Mouse (Mus musculus): ENCODE data around the gene Zbtb8a. TPM values are rescaled to one million over a fixed set of nuclear protein-coding genes. Genes with fewer than 3 reads are reported as not detected.

The Zbtb8a gene
- polyA plus RNA-seq, 1 experiment from 2014 or later = 15.8 TPM

DNA sequence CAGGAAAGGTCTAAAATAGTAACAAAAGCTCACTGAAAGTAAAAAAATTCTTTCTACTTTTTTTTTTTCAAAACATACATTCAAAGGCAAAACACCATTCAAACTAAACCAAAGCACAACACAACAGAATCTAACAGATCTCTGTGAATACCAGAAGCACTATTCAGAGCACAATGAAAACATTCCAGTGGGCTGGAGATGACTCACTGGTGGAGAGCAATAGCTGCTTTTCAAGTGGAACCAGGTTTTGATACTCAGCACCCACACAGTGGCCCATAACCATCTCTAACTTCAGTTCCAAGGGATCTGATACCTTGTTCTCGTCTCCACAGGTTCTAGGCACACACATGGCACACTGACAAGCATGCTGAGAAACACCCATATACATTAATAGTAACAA is 53.2 kb downstream of the Zbtb8a start:
- Histone ChIP-seq H3K4me3 (no peak overlapping the region), H3K4me1 (0 out of 2 replicates have a peak, but pooled peaks cover 2% of the 10 kb centered on the region), H3K27me3 (no peaks in the 10 kb centered on the region), H3K36me3 (peaks cover 82% of the 10 kb centered on the region), H3K9ac (no peak overlapping the region), H3K4me2 (no peak overlapping the region), H3K9me3 (no peaks in the 10 kb centered on the region), H3K27ac (no peak overlapping the region)
- 69% methylated on average over 1 of the region's 1 CpGs for WGBS
- ATAC-seq (ENCODE audit: insufficient number of reproducible peaks, low FRiP score, low TSS enrichment, low read depth) = no peak

DNA sequence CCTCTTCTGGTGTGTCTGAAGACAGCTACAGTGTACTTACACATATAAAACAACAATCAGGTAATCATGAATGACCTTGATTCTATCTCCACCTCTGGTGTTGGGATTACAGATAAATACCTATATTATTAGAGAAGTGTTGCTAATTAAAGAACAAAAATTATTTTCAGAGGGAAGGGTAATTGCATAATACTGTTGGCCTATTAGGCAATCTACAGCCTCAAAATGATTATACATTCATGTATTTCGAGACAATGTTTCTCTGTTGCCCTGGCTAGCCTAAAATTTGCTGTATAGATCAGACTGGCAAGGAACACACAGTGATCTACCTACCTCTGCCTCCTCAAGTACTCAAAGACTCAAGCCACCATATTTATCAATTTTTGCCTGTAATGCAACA is 54.4 kb downstream of the Zbtb8a start:
- Histone ChIP-seq H3K27ac (no peak overlapping the region), H3K4me3 (no peak overlapping the region), H3K9me3 (no peaks in the 10 kb centered on the region), H3K9ac (no peak overlapping the region), H3K27me3 (no peaks in the 10 kb centered on the region), H3K36me3 (peaks cover 80% of the 10 kb centered on the region), H3K4me2 (no peak overlapping the region), H3K4me1 (0 out of 2 replicates have a peak, but pooled peaks cover 2% of the 10 kb centered on the region)
- no peak for ATAC-seq (ENCODE audit: insufficient number of reproducible peaks, low FRiP score, low TSS enrichment, low read depth)
- 85% methylated on average over 1 of the region's 1 CpGs for WGBS

DNA sequence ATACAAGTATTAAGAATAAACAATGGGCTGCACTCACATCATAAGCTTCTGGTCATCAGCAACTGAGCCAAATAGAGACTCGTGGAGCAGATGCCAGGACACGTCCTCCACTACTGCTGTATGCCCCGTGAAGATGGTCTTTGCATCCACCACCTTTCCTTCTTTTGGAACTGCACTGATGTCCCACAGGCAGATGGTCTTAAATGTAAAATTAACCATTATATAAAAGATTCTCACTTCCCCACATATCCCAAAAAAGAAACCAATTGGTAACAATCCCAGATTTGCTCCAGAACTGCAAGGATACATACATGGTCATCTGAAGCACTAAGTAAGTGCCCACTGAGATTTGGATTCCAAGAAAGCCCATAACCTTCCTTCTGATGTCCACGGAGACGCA is 55.9 kb downstream of the Zbtb8a start:
- Histone ChIP-seq H3K27me3 (no peaks in the 10 kb centered on the region), H3K9me3 (no peaks in the 10 kb centered on the region), H3K9ac (no peak overlapping the region), H3K36me3 (peaks cover 80% of the 10 kb centered on the region), H3K4me3 (no peak overlapping the region), H3K4me1 (0 out of 2 replicates have a peak, but pooled peaks cover 2% of the 10 kb centered on the region), H3K4me2 (no peak overlapping the region), H3K27ac (no peak overlapping the region)
- WGBS = 92% methylated on average over 5 of the region's 5 CpGs
- no peak for ATAC-seq (ENCODE audit: insufficient number of reproducible peaks, low FRiP score, low TSS enrichment, low read depth)

DNA sequence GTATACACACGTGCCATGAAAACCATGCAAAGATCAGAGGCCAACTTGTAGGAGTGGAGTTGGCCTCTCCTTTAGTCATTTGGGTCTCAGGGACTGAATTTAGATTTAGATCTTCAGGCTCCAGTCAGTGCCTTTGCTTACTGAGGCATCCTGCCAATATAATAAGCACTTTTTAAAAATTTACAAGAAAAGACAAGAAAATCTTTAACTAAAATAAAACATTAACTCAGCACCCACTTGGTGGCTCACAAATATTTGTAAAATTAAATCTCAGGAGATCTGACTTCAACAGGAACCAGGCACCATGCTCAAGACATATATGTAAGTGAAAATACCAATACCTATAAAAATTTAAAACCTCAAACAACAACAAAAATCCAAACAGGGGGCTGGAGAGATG is 57.0 kb downstream of the Zbtb8a start:
- Histone ChIP-seq H3K4me1 (no peaks in the 10 kb centered on the region), H3K4me2 (no peak overlapping the region), H3K27ac (no peak overlapping the region), H3K9me3 (no peaks in the 10 kb centered on the region), H3K9ac (no peak overlapping the region), H3K27me3 (no peaks in the 10 kb centered on the region), H3K36me3 (peaks cover 81% of the 10 kb centered on the region), H3K4me3 (no peak overlapping the region)
- 93% methylated on average over 1 of the region's 1 CpGs for WGBS
- no peak for ATAC-seq (ENCODE audit: insufficient number of reproducible peaks, low FRiP score, low TSS enrichment, low read depth)

DNA sequence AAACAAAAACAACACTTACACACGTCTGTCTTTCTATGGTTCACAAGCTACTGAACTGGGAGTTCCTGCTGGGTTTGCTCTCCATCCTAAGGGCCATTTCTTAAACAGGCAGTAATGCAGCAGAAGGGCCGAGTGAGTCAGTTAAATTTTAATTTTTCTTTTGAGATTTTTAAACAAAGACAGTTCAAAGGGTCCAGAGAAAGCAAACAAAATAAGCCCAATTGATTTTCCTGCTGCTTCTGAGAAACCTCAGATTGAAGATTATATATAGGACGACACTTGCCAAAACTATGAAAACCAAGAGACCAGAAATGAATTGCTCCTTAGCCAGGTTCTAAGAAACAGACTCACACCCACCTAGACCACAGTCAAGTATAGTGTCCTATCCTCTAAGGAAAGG is 64.0 kb downstream of the Zbtb8a start:
- no peak overlapping the region for H3K27ac ChIP-seq
- H3K4me3 ChIP-seq = no peak overlapping the region
- H3K27me3 ChIP-seq = no peaks in the 10 kb centered on the region
- H3K9me3 ChIP-seq = no peaks in the 10 kb centered on the region
- WGBS = 81% methylated on average over 3 of the region's 3 CpGs
- peaks cover 89% of the 10 kb centered on the region for H3K36me3 ChIP-seq
- no peak for ATAC-seq (ENCODE audit: insufficient number of reproducible peaks, low FRiP score, low TSS enrichment, low read depth)
- no peak overlapping the region for H3K4me2 ChIP-seq
- no peaks in the 10 kb centered on the region for H3K4me1 ChIP-seq
- no peak overlapping the region for H3K9ac ChIP-seq

DNA sequence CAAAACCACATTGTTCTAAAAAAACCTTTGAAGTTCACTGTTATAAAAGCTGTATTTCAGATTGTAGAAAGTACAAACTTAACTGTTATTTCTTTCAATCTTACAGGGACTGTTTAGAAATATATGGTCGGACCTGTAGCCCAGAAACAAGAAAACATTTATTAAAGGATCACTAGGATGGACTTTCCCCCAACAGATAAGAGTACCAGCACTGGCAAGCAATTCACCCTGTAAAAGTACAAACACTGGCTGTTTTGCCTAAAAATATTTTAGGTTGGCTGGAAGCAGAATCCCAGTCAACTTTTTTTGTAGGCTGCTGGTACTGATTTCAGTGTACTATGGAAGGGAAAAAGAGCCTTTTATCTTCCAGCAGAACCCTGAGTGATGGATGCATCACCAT is 70.0 kb downstream of the Zbtb8a start:
- no peaks in the 10 kb centered on the region for H3K9me3 ChIP-seq
- H3K4me1 ChIP-seq = no peaks in the 10 kb centered on the region
- peaks cover 66% of the 10 kb centered on the region for H3K36me3 ChIP-seq
- no peak for ATAC-seq (ENCODE audit: insufficient number of reproducible peaks, low FRiP score, low TSS enrichment, low read depth)
- H3K27me3 ChIP-seq = no peaks in the 10 kb centered on the region
- no peak overlapping the region for H3K9ac ChIP-seq
- WGBS = 90% methylated on average over 1 of the region's 1 CpGs
- H3K27ac ChIP-seq = no peak overlapping the region
- H3K4me2 ChIP-seq = no peak overlapping the region
- H3K4me3 ChIP-seq = no peak overlapping the region

DNA sequence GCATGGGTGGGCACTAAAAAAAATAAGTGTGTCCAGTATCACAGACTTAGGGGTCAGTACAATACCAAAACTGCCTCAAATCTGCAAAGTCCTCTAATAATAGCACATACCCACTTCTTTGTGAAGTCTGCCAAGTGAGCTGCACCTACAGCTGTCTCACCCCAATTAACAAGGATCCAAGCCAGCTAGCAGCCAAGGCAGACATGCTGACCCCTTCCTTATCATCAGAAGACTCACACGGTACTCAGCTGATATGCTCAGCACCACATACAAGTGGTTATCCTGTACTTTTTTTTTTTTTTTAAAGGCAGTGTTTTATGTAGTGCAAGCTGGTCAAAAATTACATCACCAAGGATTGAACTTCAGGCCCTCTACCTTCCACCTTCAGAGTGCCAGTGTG is 73.6 kb downstream of the Zbtb8a start:
- no peaks in the 10 kb centered on the region for H3K9me3 ChIP-seq
- H3K27me3 ChIP-seq = no peaks in the 10 kb centered on the region
- no peak for ATAC-seq (ENCODE audit: insufficient number of reproducible peaks, low FRiP score, low TSS enrichment, low read depth)
- no peak overlapping the region for H3K27ac ChIP-seq
- H3K4me3 ChIP-seq = no peak overlapping the region
- no peaks in the 10 kb centered on the region for H3K4me1 ChIP-seq
- WGBS = 57% methylated on average over 1 of the region's 1 CpGs
- H3K36me3 ChIP-seq = peaks cover 38% of the 10 kb centered on the region
- no peak overlapping the region for H3K9ac ChIP-seq
- no peak overlapping the region for H3K4me2 ChIP-seq

DNA sequence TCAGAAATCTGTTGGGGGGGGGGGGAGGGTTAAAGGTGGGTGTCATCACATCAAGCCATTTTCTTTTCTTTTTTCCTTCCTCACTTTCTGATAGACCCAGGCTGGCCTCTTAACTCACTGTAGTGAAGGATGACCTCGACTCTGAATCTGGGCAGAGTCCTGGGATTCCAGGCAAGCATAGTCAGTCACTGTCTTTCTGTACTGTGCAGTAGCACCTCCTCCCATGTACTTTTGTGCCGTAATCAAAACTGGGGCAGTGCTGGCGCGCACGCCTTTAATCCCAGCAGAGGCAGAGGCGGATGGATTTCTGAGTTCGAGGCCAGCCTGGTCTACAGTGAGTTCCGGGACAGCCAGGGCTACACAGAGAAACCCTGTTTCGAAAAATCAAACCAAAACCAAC is 74.1 kb downstream of the Zbtb8a start:
- 86% methylated on average over 9 of the region's 9 CpGs for WGBS
- no peaks in the 10 kb centered on the region for H3K27me3 ChIP-seq
- no peak overlapping the region for H3K4me3 ChIP-seq
- peaks cover 33% of the 10 kb centered on the region for H3K36me3 ChIP-seq
- H3K9me3 ChIP-seq = no peaks in the 10 kb centered on the region
- ATAC-seq (ENCODE audit: insufficient number of reproducible peaks, low FRiP score, low TSS enrichment, low read depth) = no peak
- no peak overlapping the region for H3K4me2 ChIP-seq
- H3K9ac ChIP-seq = no peak overlapping the region
- H3K27ac ChIP-seq = no peak overlapping the region
- no peaks in the 10 kb centered on the region for H3K4me1 ChIP-seq

Other genes starting within 250 kb of the Zbtb8a start
- gene Fndc5, start 241.1 kb downstream of the Zbtb8a start, polyA plus RNA-seq (2015; fragmentation: Nextera tagmentation; extraction: Ambion mirVana) = 17.4 and 22.9 TPM in 2 replicates
- gene S100pbp, start 188.4 kb downstream of the Zbtb8a start, polyA plus RNA-seq (2015; fragmentation: Nextera tagmentation; extraction: Ambion mirVana) = 16.5 and 18.8 TPM in 2 replicates
- gene Yars, start 188.4 kb downstream of the Zbtb8a start, polyA plus RNA-seq (2015; fragmentation: Nextera tagmentation; extraction: Ambion mirVana) = 80.5 and 82.6 TPM in 2 replicates
- 9.6 and 11.6 TPM in 2 replicates for gene C77080, start 116.7 kb downstream of the Zbtb8a start, polyA plus RNA-seq (2015; fragmentation: Nextera tagmentation; extraction: Ambion mirVana)
- 5.0 and 9.6 TPM in 2 replicates for gene Sync, start 90.5 kb downstream of the Zbtb8a start, polyA plus RNA-seq (2015; fragmentation: Nextera tagmentation; extraction: Ambion mirVana)
- gene Rbbp4, start 42.7 kb downstream of the Zbtb8a start, polyA plus RNA-seq (2015; fragmentation: Nextera tagmentation; extraction: Ambion mirVana) = 326 and 338 TPM in 2 replicates
- gene Zbtb8os, start 42.4 kb downstream of the Zbtb8a start, polyA plus RNA-seq (2015; fragmentation: Nextera tagmentation; extraction: Ambion mirVana) = 39.1 and 47.0 TPM in 2 replicates
- gene Zbtb8b, start 62.7 kb upstream of the Zbtb8a start, polyA plus RNA-seq (2015; fragmentation: Nextera tagmentation; extraction: Ambion mirVana) = 0.86 and 1.00 TPM in 2 replicates
- 30.2 and 30.8 TPM in 2 replicates for gene Bsdc1, start 83.5 kb upstream of the Zbtb8a start, polyA plus RNA-seq (2015; fragmentation: Nextera tagmentation; extraction: Ambion mirVana)
- not detected in 2 replicates for gene Tssk3, start 112.9 kb upstream of the Zbtb8a start, polyA plus RNA-seq (2015; fragmentation: Nextera tagmentation; extraction: Ambion mirVana)
- gene Fam229a, start 113.1 kb upstream of the Zbtb8a start, polyA plus RNA-seq (2015; fragmentation: Nextera tagmentation; extraction: Ambion mirVana) = not detected in 2 replicates
- 445 and 538 TPM in 2 replicates for gene Marcksl1, start 135.5 kb upstream of the Zbtb8a start, polyA plus RNA-seq (2015; fragmentation: Nextera tagmentation; extraction: Ambion mirVana)
- gene Hdac1, start 164.6 kb upstream of the Zbtb8a start, polyA plus RNA-seq (2015; fragmentation: Nextera tagmentation; extraction: Ambion mirVana) = 196 and 204 TPM in 2 replicates
- gene Lck, start 195.5 kb upstream of the Zbtb8a start, polyA plus RNA-seq (2015; fragmentation: Nextera tagmentation; extraction: Ambion mirVana) = 5.8 and 6.3 TPM in 2 replicates
- 6.9 and 7.0 TPM in 2 replicates for gene Fam167b, start 200.4 kb upstream of the Zbtb8a start, polyA plus RNA-seq (2015; fragmentation: Nextera tagmentation; extraction: Ambion mirVana)
- gene Eif3i, start 222.5 kb upstream of the Zbtb8a start, polyA plus RNA-seq (2015; fragmentation: Nextera tagmentation; extraction: Ambion mirVana) = 275 and 278 TPM in 2 replicates
- 192 and 199 TPM in 2 replicates for gene Tmem234, start 222.6 kb upstream of the Zbtb8a start, polyA plus RNA-seq (2015; fragmentation: Nextera tagmentation; extraction: Ambion mirVana)
- gene Dcdc2b, start 236.1 kb upstream of the Zbtb8a start, polyA plus RNA-seq (2015; fragmentation: Nextera tagmentation; extraction: Ambion mirVana) = 2.4 TPM in 2 replicates
- gene Iqcc, start 241.0 kb upstream of the Zbtb8a start, polyA plus RNA-seq (2015; fragmentation: Nextera tagmentation; extraction: Ambion mirVana) = 28.2 and 29.6 TPM in 2 replicates
- 50.8 and 50.9 TPM in 2 replicates for gene Ccdc28b, start 245.8 kb upstream of the Zbtb8a start, polyA plus RNA-seq (2015; fragmentation: Nextera tagmentation; extraction: Ambion mirVana)

All from limb, embryonic 15.5 days (tissue).